Mouse (Mus musculus): Measurements from ENCODE around the gene Ppargc1a. TPM values are rescaled to one million over a fixed set of nuclear protein-coding genes. Genes with fewer than 3 reads are reported as not detected.

Gene Ppargc1a
- polyA plus RNA-seq, 1 experiment from 2014 or later, result 66.9 TPM

- H3K9me3 ChIP-seq (ENCODE audit: control insufficient read depth, low read length), result no peaks in the 10 kb centered on the region
- no peak overlapping the region for H3K4me3 ChIP-seq (ENCODE audit: control insufficient read depth in 1 of 2, insufficient read depth in 1 of 2, low read depth in 1 of 2, low read length in 2 of 2)
- no peak overlapping the region for H3K4me2 ChIP-seq (ENCODE audit: low read length)
- no peak overlapping the region for H3K9ac ChIP-seq (ENCODE audit: low read length)
- 78% methylated on average over 1 of the region's 1 CpGs for WGBS
- no peak for ATAC-seq (ENCODE audit: insufficient number of reproducible peaks, insufficient read depth, low FRiP score, low read depth)
- H3K4me1 ChIP-seq (ENCODE audit: control insufficient read depth in 2 of 2, insufficient read depth in 2 of 2, low read length in 2 of 2), result peaks cover 8 to 81% of the 10 kb centered on the region in 2 experiments
- H3K27ac ChIP-seq (replicated peaks in 1 of 2; ENCODE audit: control insufficient read depth in 1 of 2, insufficient read depth in 1 of 2, low read depth in 2 of 2, low read length in 2 of 2), result 0 out of 4 replicates have a peak overlapping the region, but pooled peaks of 1 of the 2 experiments have one; percentile 29
- no peaks in the 10 kb centered on the region for H3K27me3 ChIP-seq (ENCODE audit: control insufficient read depth, insufficient read depth, low read length)
- no peaks in the 10 kb centered on the region for H3K36me3 ChIP-seq (ENCODE audit: control insufficient read depth, insufficient read depth, low read length)
Measured at GRCm38 (mm10) chr5:51534456-51534855, 33.1 kb downstream of the Ppargc1a start.

- no peak for ATAC-seq (ENCODE audit: insufficient number of reproducible peaks, insufficient read depth, low FRiP score, low read depth)
- H3K9ac ChIP-seq (ENCODE audit: low read length), result no peak overlapping the region
- H3K27ac ChIP-seq (replicated peaks in 1 of 2; ENCODE audit: control insufficient read depth in 1 of 2, insufficient read depth in 1 of 2, low read depth in 2 of 2, low read length in 2 of 2), result peak overlapping the region; percentile 64 to 88
- H3K36me3 ChIP-seq (ENCODE audit: control insufficient read depth, insufficient read depth, low read length), result no peaks in the 10 kb centered on the region
- H3K9me3 ChIP-seq (ENCODE audit: control insufficient read depth, low read length), result no peaks in the 10 kb centered on the region
- 45% methylated on average over 1 of the region's 1 CpGs for WGBS
- no peak overlapping the region for H3K4me3 ChIP-seq (ENCODE audit: control insufficient read depth in 1 of 2, insufficient read depth in 1 of 2, low read depth in 1 of 2, low read length in 2 of 2)
- no peak overlapping the region; the same call in 1 of the 2 replicates for H3K4me2 ChIP-seq (ENCODE audit: low read length)
- no peaks in the 10 kb centered on the region for H3K27me3 ChIP-seq (ENCODE audit: control insufficient read depth, insufficient read depth, low read length)
- peaks cover 13 to 80% of the 10 kb centered on the region in 2 experiments for H3K4me1 ChIP-seq (ENCODE audit: control insufficient read depth in 2 of 2, insufficient read depth in 2 of 2, low read length in 2 of 2)
Measured at GRCm38 (mm10) chr5:51531286-51531685, 36.2 kb downstream of the Ppargc1a start.

GRCm38 (mm10) chr5:51529444-51529843 lies 38.1 kb downstream of the Ppargc1a start:
- H3K9ac ChIP-seq (ENCODE audit: low read length), result peak overlapping the region; percentile 59
- peak overlapping the region; percentile 45 for H3K4me2 ChIP-seq (ENCODE audit: low read length)
- no peaks in the 10 kb centered on the region for H3K36me3 ChIP-seq (ENCODE audit: control insufficient read depth, insufficient read depth, low read length)
- 15% methylated on average over 2 of the region's 2 CpGs for WGBS
- no peaks in the 10 kb centered on the region for H3K27me3 ChIP-seq (ENCODE audit: control insufficient read depth, insufficient read depth, low read length)
- H3K4me3 ChIP-seq (ENCODE audit: control insufficient read depth in 1 of 2, insufficient read depth in 1 of 2, low read depth in 1 of 2, low read length in 2 of 2), result no peak overlapping the region
- peaks cover 13 to 70% of the 10 kb centered on the region in 2 experiments for H3K4me1 ChIP-seq (ENCODE audit: control insufficient read depth in 2 of 2, insufficient read depth in 2 of 2, low read length in 2 of 2)
- no peak for ATAC-seq (ENCODE audit: insufficient number of reproducible peaks, insufficient read depth, low FRiP score, low read depth)
- no peaks in the 10 kb centered on the region for H3K9me3 ChIP-seq (ENCODE audit: control insufficient read depth, low read length)
- peak overlapping the region; percentile 74 to 88 for H3K27ac ChIP-seq (replicated peaks in 1 of 2; ENCODE audit: control insufficient read depth in 1 of 2, insufficient read depth in 1 of 2, low read depth in 2 of 2, low read length in 2 of 2)

GRCm38 (mm10) chr5:51528165-51528498 lies 39.4 kb downstream of the Ppargc1a start:
- no peak for ATAC-seq (ENCODE audit: insufficient number of reproducible peaks, insufficient read depth, low FRiP score, low read depth)
- no peaks in the 10 kb centered on the region for H3K9me3 ChIP-seq (ENCODE audit: control insufficient read depth, low read length)
- H3K27me3 ChIP-seq (ENCODE audit: control insufficient read depth, insufficient read depth, low read length), result no peaks in the 10 kb centered on the region
- peak overlapping the region; percentile 30 to 88 for H3K27ac ChIP-seq (replicated peaks in 1 of 2; ENCODE audit: control insufficient read depth in 1 of 2, insufficient read depth in 1 of 2, low read depth in 2 of 2, low read length in 2 of 2)
- H3K36me3 ChIP-seq (ENCODE audit: control insufficient read depth, insufficient read depth, low read length), result no peaks in the 10 kb centered on the region
- peaks cover 13 to 63% of the 10 kb centered on the region in 2 experiments for H3K4me1 ChIP-seq (ENCODE audit: control insufficient read depth in 2 of 2, insufficient read depth in 2 of 2, low read length in 2 of 2)
- no peak overlapping the region for H3K9ac ChIP-seq (ENCODE audit: low read length)
- no peak overlapping the region for H3K4me3 ChIP-seq (ENCODE audit: control insufficient read depth in 1 of 2, insufficient read depth in 1 of 2, low read depth in 1 of 2, low read length in 2 of 2)
- H3K4me2 ChIP-seq (ENCODE audit: low read length), result no peak overlapping the region

- H3K4me3 ChIP-seq (ENCODE audit: control insufficient read depth in 1 of 2, insufficient read depth in 1 of 2, low read depth in 1 of 2, low read length in 2 of 2), result no peak overlapping the region
- H3K4me1 ChIP-seq (ENCODE audit: control insufficient read depth in 2 of 2, insufficient read depth in 2 of 2, low read length in 2 of 2), result peaks cover 13 to 62% of the 10 kb centered on the region in 2 experiments
- WGBS, result 57% methylated on average over 5 of the region's 5 CpGs
- H3K9ac ChIP-seq (ENCODE audit: low read length), result 0 out of 2 replicates have a peak overlapping the region, but pooled peaks have one; percentile 14
- H3K36me3 ChIP-seq (ENCODE audit: control insufficient read depth, insufficient read depth, low read length), result no peaks in the 10 kb centered on the region
- no peak overlapping the region for H3K4me2 ChIP-seq (ENCODE audit: low read length)
- peak overlapping the region; percentile 30 to 88 for H3K27ac ChIP-seq (replicated peaks in 1 of 2; ENCODE audit: control insufficient read depth in 1 of 2, insufficient read depth in 1 of 2, low read depth in 2 of 2, low read length in 2 of 2)
- H3K9me3 ChIP-seq (ENCODE audit: control insufficient read depth, low read length), result no peaks in the 10 kb centered on the region
- ATAC-seq (ENCODE audit: insufficient number of reproducible peaks, insufficient read depth, low FRiP score, low read depth), result no peak
- H3K27me3 ChIP-seq (ENCODE audit: control insufficient read depth, insufficient read depth, low read length), result no peaks in the 10 kb centered on the region
Measured at GRCm38 (mm10) chr5:51527498-51528164, 39.9 kb downstream of the Ppargc1a start.

- Histone ChIP-seq H3K4me3 (ENCODE audit: control insufficient read depth in 1 of 2, insufficient read depth in 1 of 2, low read depth in 1 of 2, low read length in 2 of 2) (no peak overlapping the region), H3K9me3 (ENCODE audit: control insufficient read depth, low read length) (no peaks in the 10 kb centered on the region), H3K27me3 (ENCODE audit: control insufficient read depth, insufficient read depth, low read length) (no peaks in the 10 kb centered on the region), H3K27ac (replicated peaks in 1 of 2; ENCODE audit: control insufficient read depth in 1 of 2, insufficient read depth in 1 of 2, low read depth in 2 of 2, low read length in 2 of 2) (no peak overlapping the region), H3K9ac (ENCODE audit: low read length) (no peak overlapping the region), H3K4me1 (ENCODE audit: control insufficient read depth in 2 of 2, insufficient read depth in 2 of 2, low read length in 2 of 2) (peaks cover 11 to 49% of the 10 kb centered on the region in 2 experiments), H3K36me3 (ENCODE audit: control insufficient read depth, insufficient read depth, low read length) (0 out of 2 replicates have a peak, but pooled peaks cover 3% of the 10 kb centered on the region), H3K4me2 (ENCODE audit: low read length) (no peak overlapping the region)
- no peak for ATAC-seq (ENCODE audit: insufficient number of reproducible peaks, insufficient read depth, low FRiP score, low read depth)
- 83% methylated on average over 2 of the region's 2 CpGs for WGBS
Measured at GRCm38 (mm10) chr5:51525858-51526257, 41.7 kb downstream of the Ppargc1a start.

GRCm38 (mm10) chr5:51520807-51521206 lies 46.7 kb downstream of the Ppargc1a start:
- 77% methylated on average over 3 of the region's 3 CpGs for WGBS
- Histone ChIP-seq H3K27ac (replicated peaks in 1 of 2; ENCODE audit: control insufficient read depth in 1 of 2, insufficient read depth in 1 of 2, low read depth in 2 of 2, low read length in 2 of 2) (no peak overlapping the region), H3K9me3 (ENCODE audit: control insufficient read depth, low read length) (no peaks in the 10 kb centered on the region), H3K4me3 (ENCODE audit: control insufficient read depth in 1 of 2, insufficient read depth in 1 of 2, low read depth in 1 of 2, low read length in 2 of 2) (no peak overlapping the region), H3K4me2 (ENCODE audit: low read length) (no peak overlapping the region), H3K27me3 (ENCODE audit: control insufficient read depth, insufficient read depth, low read length) (no peaks in the 10 kb centered on the region), H3K36me3 (ENCODE audit: control insufficient read depth, insufficient read depth, low read length) (0 out of 2 replicates have a peak, but pooled peaks cover 4% of the 10 kb centered on the region), H3K4me1 (ENCODE audit: control insufficient read depth in 2 of 2, insufficient read depth in 2 of 2, low read length in 2 of 2) (peaks cover 0 to 31% of the 10 kb centered on the region in 2 experiments; a peak in 3 of 4 replicates), H3K9ac (ENCODE audit: low read length) (no peak overlapping the region)
- no peak for ATAC-seq (ENCODE audit: insufficient number of reproducible peaks, insufficient read depth, low FRiP score, low read depth)
